Mouse (Mus musculus): Measurements from ENCODE around the gene Olfr1416. TPM values are rescaled to one million over a fixed set of nuclear protein-coding genes. Genes with fewer than 3 reads are reported as not detected.

Gene Olfr1416
- polyA plus RNA-seq, 1 experiment: not detected

DNA sequence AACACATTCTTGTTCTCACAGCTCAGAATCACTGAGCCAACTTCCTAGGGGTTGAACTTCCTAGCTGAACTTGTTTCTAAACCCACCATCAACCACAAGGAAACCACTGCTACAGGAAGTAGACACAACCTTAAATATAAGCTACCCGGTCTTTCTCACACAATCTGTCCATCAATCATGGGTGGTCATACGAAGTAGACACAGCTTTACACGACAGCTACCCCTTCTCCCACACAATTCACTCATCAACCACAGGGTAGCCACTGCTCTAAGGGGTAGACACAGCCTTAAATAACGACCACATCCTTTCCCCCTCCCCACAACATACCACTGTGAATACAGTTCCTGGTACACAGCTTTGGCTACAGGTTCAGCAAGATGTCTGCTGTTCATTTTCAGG lies 16.0 kb downstream of the Olfr1416 start:
- no peak overlapping the region for H3K4me3 ChIP-seq (ENCODE audit: insufficient read depth, low read length)
- H3K27ac ChIP-seq (ENCODE audit: insufficient read depth, low read length): no peak overlapping the region
- H3K4me1 ChIP-seq (ENCODE audit: control insufficient read depth, insufficient read depth, low read length): peaks cover 5% of the 10 kb centered on the region
- TF ChIP-seq POLR2A (IDR thresholded peaks at IDR 0.05; ENCODE audit: extremely low read depth, insufficient read depth, low read length): no peak
- TF ChIP-seq CTCF (IDR thresholded peaks at IDR 0.05; ENCODE audit: extremely low read depth, insufficient read depth, low read length): no peak

DNA sequence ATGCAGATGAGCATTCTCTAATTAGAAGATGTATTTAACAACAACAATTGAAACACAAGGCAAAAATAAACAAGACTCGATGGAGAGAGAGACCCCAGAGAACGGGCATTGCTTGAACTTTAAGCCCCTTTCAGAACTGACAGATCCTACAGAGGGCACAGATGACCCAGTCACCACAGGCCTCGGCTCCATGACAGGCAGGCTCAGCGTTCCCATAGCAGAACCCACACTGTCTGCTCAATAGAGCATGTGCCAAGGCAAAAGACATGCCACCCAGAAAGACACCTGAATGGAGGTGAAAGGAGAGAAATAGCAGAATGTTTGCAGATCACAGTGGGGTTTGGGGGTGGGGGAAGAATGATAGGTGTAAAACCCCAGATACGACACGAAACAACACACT lies 26.5 kb downstream of the Olfr1416 start:
- Histone ChIP-seq H3K4me3 (ENCODE audit: insufficient read depth, low read length) (no peak overlapping the region), H3K4me1 (ENCODE audit: control insufficient read depth, insufficient read depth, low read length) (no peaks in the 10 kb centered on the region), H3K27ac (ENCODE audit: insufficient read depth, low read length) (no peak overlapping the region)
- TF ChIP-seq CTCF (IDR thresholded peaks at IDR 0.05; ENCODE audit: extremely low read depth, insufficient read depth, low read length): no peak
- no peak for TF ChIP-seq POLR2A (IDR thresholded peaks at IDR 0.05; ENCODE audit: extremely low read depth, insufficient read depth, low read length)

DNA sequence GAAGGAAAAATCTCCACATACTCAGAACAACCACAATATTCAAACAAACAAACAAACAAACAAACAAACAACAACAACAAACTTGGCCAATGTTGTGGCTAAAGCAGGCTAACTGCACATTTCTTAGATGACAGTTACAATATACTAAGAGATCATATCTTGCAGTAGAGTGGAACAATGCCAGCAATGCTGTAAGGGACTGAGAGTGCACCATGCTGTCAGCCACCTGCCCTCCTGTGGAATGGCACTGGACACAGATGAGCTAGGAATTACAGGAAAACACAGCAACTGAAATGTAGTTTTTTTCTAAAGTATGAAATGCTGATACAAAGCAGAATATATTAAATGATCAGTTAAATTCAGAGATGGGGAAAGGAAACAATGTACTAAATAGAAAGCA lies 27.2 kb downstream of the Olfr1416 start:
- H3K27ac ChIP-seq (ENCODE audit: insufficient read depth, low read length): no peak overlapping the region
- no peak overlapping the region for H3K4me3 ChIP-seq (ENCODE audit: insufficient read depth, low read length)
- H3K4me1 ChIP-seq (ENCODE audit: control insufficient read depth, insufficient read depth, low read length): no peaks in the 10 kb centered on the region
- no peak for TF ChIP-seq POLR2A (IDR thresholded peaks at IDR 0.05; ENCODE audit: extremely low read depth, insufficient read depth, low read length)
- no peak for TF ChIP-seq CTCF (IDR thresholded peaks at IDR 0.05; ENCODE audit: extremely low read depth, insufficient read depth, low read length)

DNA sequence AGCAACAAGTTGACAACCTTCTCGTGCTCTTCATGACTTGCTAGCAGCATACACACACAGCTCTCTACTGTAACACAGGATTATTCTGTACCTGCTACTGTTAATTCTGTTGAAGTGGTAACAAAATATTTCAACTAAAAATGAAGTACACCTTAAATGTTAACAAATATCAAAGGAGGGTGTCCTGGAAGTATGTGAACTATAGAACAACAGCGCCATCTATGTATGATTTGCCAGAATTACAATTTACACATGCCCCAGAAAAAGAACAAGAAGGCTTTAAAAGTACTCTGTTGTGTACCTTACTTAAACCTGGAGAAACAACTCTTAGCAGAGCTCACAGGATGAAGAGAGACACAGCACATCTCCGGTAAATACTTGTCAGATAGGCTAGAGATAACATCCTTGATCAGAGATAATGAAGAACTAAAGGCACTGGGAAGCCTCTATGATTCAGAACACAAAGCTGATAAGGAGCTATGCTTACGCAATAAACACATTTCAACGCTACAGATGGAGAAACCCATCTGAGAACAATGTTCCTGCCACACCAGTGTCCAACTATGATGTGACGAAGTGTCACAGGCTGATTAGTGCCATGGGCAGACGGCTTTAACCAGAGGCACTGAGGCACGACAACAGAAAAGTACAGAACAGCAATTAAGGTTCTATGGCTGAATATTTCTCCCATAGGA lies 31.0 kb downstream of the Olfr1416 start:
- TF ChIP-seq CTCF (IDR thresholded peaks at IDR 0.05; ENCODE audit: extremely low read depth, insufficient read depth, low read length): peak; percentile 21; the same call in 1 of the 2 replicates
- no peak for TF ChIP-seq POLR2A (IDR thresholded peaks at IDR 0.05; ENCODE audit: extremely low read depth, insufficient read depth, low read length)
- Histone ChIP-seq H3K4me3 (ENCODE audit: insufficient read depth, low read length) (no peak overlapping the region), H3K27ac (ENCODE audit: insufficient read depth, low read length) (no peak overlapping the region), H3K4me1 (ENCODE audit: control insufficient read depth, insufficient read depth, low read length) (no peaks in the 10 kb centered on the region)

DNA sequence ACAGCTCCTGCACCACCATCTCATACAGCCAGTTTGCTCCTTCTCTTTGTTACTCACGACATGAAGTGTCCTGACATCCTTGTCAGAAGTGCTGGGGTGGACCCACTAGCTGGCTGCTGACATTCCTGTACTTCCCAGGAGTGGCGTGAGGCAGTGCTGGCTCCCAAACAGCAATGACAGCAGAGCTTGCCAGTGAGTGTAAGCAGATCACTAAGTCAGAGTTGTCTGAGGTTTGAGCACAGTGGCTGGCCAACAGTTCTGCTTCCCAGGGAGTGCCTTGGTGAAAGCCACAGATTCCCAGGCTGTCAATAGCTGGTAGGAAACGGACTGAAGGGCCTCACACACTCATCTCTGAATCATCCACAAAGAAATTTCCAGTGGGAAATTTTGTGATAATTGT lies 36.6 kb downstream of the Olfr1416 start:
- no peak overlapping the region for H3K27ac ChIP-seq (ENCODE audit: insufficient read depth, low read length)
- H3K4me3 ChIP-seq (ENCODE audit: insufficient read depth, low read length): no peak overlapping the region
- peaks cover 5% of the 10 kb centered on the region for H3K4me1 ChIP-seq (ENCODE audit: control insufficient read depth, insufficient read depth, low read length)
- TF ChIP-seq POLR2A (IDR thresholded peaks at IDR 0.05; ENCODE audit: extremely low read depth, insufficient read depth, low read length) (no peak), CTCF (IDR thresholded peaks at IDR 0.05; ENCODE audit: extremely low read depth, insufficient read depth, low read length) (no peak)

DNA sequence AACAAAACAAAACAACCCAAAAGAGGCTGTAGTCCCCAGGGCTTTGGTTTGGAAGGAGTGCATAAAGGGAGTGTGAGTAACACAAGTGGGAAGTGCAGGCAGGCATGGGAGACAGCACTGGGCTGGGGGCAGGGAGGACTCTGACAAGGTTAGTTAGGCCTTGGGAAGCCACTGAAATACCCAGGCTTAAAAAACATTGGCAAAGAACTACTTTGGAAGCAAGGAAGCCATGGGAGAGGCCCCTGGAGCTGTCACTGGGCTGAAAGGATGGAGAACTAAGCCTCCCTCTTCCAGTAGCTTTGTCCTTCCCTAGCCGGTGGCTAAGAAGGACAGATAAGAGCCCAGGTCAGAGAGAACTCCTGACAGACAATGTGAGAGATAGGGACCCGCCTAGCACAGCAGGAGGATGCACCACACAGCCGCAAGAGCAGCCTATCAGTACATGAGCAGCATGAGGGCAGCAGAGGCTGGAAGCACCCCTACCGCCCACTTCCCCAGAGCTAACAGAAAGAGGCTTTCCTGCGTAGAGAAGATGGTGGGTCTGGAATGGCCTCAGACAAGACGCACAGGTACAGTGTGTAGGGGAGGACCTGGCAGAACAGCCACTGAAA lies 43.4 kb downstream of the Olfr1416 start:
- no peak overlapping the region for H3K4me3 ChIP-seq (ENCODE audit: insufficient read depth, low read length)
- H3K27ac ChIP-seq (ENCODE audit: insufficient read depth, low read length): no peak overlapping the region
- TF ChIP-seq POLR2A (IDR thresholded peaks at IDR 0.05; ENCODE audit: extremely low read depth, insufficient read depth, low read length) (no peak), CTCF (IDR thresholded peaks at IDR 0.05; ENCODE audit: extremely low read depth, insufficient read depth, low read length) (no peak)
- H3K4me1 ChIP-seq (ENCODE audit: control insufficient read depth, insufficient read depth, low read length): peaks cover 7% of the 10 kb centered on the region

DNA sequence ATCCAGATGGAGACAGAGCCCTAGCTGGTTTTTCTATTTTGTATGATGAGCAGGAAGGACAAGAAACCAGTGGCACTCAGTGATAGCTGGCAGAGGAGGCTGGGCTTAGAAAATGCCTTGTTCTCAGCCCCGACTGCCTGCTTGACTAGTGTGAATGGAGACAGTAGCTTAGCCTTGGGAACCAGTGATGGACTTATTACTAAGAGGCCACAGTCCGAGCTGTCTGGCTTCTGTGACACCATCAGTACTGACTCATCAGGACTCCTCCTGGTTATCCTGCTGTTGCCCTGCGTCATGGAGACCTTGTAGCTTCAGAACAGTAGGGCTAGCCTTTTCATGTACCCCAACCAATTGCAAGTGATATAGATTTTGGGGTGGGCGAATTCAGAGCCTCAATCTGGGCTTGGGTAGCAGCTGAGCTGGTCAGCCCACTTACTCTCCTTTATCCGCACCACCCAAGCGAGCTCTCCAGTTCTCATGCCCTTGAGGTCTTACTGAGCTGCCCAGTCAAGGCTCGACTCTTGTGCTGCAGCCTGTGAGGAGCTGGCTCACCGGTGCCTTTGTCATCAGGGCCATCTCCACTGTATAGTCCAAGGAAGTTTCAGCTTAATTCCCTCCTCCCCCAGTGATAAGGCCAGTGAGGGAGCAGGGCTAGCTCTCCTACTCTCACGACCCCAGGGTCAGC lies 44.7 kb downstream of the Olfr1416 start:
- H3K4me3 ChIP-seq (ENCODE audit: insufficient read depth, low read length): no peak overlapping the region
- TF ChIP-seq CTCF (IDR thresholded peaks at IDR 0.05; ENCODE audit: extremely low read depth, insufficient read depth, low read length): no peak
- TF ChIP-seq POLR2A (IDR thresholded peaks at IDR 0.05; ENCODE audit: extremely low read depth, insufficient read depth, low read length): no peak
- no peak overlapping the region for H3K27ac ChIP-seq (ENCODE audit: insufficient read depth, low read length)
- H3K4me1 ChIP-seq (ENCODE audit: control insufficient read depth, insufficient read depth, low read length): peaks cover 7% of the 10 kb centered on the region

DNA sequence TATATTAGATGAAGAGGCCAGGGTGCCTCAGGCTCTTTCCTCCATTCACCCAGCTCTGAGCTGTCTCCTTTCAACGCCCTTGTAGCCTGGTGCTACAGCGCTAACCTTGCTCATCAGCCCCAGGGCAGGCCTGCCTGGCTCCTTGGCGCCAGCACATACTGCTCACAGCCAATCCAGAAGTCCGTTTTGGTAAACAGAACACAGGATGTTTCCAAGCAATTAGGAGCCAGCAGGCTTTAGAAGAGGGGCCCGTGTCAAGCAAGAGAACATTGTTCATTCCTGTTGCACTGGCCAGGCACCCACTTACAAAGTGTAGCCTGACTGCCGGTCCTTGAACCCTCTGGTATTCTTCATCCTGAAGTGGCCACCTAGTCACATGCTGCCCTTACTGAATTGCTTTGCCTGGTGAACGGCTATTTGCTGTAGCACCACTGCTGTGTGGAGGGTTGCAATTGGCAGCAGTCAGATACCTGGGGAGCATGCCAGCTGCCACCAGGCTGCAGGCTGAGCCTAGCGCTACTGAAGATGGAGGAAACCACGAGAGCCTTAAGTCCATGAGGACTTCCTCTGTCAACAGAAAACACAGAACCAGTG lies 47.1 kb downstream of the Olfr1416 start:
- Histone ChIP-seq H3K27ac (ENCODE audit: insufficient read depth, low read length) (0 out of 2 replicates have a peak overlapping the region, but pooled peaks have one; percentile 14), H3K4me1 (ENCODE audit: control insufficient read depth, insufficient read depth, low read length) (peaks cover 6% of the 10 kb centered on the region), H3K4me3 (ENCODE audit: insufficient read depth, low read length) (no peak overlapping the region)
- TF ChIP-seq POLR2A (IDR thresholded peaks at IDR 0.05; ENCODE audit: extremely low read depth, insufficient read depth, low read length) (no peak), CTCF (IDR thresholded peaks at IDR 0.05; ENCODE audit: extremely low read depth, insufficient read depth, low read length) (no peak)

DNA sequence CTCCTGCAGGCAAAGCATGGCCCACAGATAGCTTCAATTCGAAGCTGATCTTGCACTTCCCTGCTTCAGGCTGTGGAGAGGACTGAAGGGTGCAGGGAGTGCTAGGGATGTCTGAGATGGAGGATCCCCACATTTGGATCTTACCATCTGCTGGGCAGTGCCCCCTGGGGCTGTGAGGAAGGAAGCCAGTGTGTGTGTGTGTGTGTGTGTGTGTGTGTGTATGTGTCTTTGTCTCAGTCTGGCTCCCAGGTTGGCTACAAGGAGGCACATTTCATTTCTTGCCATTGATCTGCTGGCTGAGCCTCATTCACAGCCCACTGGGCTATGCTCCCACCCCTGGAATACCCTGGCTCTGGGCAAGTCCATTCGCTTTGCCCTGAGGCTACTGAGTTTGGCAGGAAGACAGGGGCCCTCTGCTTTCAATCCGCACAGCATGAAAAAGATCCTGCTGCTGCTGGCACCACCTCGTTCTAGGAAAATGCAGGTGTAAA lies 48.0 kb downstream of the Olfr1416 start:
- peaks cover 6% of the 10 kb centered on the region for H3K4me1 ChIP-seq (ENCODE audit: control insufficient read depth, insufficient read depth, low read length)
- TF ChIP-seq CTCF (IDR thresholded peaks at IDR 0.05; ENCODE audit: extremely low read depth, insufficient read depth, low read length) (no peak), POLR2A (IDR thresholded peaks at IDR 0.05; ENCODE audit: extremely low read depth, insufficient read depth, low read length) (no peak)
- H3K4me3 ChIP-seq (ENCODE audit: insufficient read depth, low read length): no peak overlapping the region
- H3K27ac ChIP-seq (ENCODE audit: insufficient read depth, low read length): no peak overlapping the region
